Mouse (Mus musculus) thymus, postnatal 25 days (tissue): ENCODE results near the gene Bmp8b.
A peak's percentile ranks its signal among the peaks of the same experiment; 100 is the strongest.
"Not testable (repeated sequence)": the region's sequence is repeated elsewhere in the genome, so short reads cannot be mapped to it uniquely, and the experiment has no call there.

Source experiments
- DNase-seq: peaks from one replicate; pipeline ENCODE4 v3.0.0; 2022

Gene Bmp8b

GRCm38 (mm10) chr4:123104651-123105450 lies at the start of gene Bmp8b:
TSS of gene Bmp8b (plus strand) at chr4:123105165.
- DNase-seq: no peak

GRCm38 (mm10) chr4:123056560-123057109 lies 48.3 kb upstream of the Bmp8b start:
- no peak for DNase-seq

DNA sequence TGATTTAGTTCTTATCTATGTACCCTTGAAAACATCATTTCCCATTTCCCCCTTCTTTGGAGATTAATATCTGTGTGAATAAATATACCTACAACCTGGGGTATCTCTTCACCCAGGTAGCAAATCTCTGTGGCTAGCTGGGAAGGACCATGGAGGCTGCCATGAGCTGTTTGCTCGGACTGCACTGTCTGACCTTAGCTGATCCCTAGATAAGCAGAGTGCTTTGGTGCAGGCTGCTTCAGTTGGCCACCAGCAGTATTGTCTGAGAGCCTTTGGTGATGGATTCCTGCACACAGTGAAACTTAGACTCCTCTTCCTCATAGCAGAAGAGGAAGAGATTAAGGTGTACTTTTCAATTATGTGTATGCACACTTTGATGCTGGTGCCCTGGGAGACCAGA lies 47.0 kb upstream of the Bmp8b start:
- DNase-seq: no peak

DNA sequence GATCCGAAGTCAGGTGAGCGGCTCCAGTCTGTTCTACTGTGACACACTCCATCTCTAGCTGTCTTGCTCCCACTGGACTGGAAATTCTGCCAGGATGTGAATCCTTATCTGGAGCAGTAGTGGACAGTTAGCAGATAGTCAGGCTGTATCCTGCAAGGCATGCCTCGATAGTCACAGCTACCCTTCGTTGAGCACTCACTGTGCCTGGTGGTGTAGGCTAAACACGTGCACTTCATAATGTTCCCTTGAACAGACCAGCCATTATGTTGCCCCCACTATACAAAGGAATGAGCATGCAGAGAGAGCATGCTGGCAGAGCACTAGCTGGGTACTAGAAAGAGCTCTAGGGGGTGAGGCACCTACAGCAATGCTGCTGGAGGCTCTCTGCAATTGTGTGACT lies 43.2 kb upstream of the Bmp8b start:
- no peak for DNase-seq

- no peak for DNase-seq
Observed at GRCm38 (mm10) chr4:123068646-123069045, 36.3 kb upstream of the Bmp8b start.

GRCm38 (mm10) chr4:123071266-123071966 lies 33.5 kb upstream of the Bmp8b start:
- DNase-seq: peak; percentile 50

- DNase-seq: no peak
Observed at GRCm38 (mm10) chr4:123076928-123077327, 28.0 kb upstream of the Bmp8b start.

GRCm38 (mm10) chr4:123078231-123078630 lies 26.7 kb upstream of the Bmp8b start:
- DNase-seq: no peak

- no peak for DNase-seq
Observed at GRCm38 (mm10) chr4:123080791-123081190, 24.2 kb upstream of the Bmp8b start.

- DNase-seq: peak; percentile 67
Observed at GRCm38 (mm10) chr4:123082283-123083163, 22.4 kb upstream of the Bmp8b start.

GRCm38 (mm10) chr4:123083323-123083902 lies 21.6 kb upstream of the Bmp8b start:
- no peak for DNase-seq

GRCm38 (mm10) chr4:123085290-123085689 lies 19.7 kb upstream of the Bmp8b start:
- no peak for DNase-seq

GRCm38 (mm10) chr4:123086381-123086780 lies 18.6 kb upstream of the Bmp8b start:
- no peak for DNase-seq

DNA sequence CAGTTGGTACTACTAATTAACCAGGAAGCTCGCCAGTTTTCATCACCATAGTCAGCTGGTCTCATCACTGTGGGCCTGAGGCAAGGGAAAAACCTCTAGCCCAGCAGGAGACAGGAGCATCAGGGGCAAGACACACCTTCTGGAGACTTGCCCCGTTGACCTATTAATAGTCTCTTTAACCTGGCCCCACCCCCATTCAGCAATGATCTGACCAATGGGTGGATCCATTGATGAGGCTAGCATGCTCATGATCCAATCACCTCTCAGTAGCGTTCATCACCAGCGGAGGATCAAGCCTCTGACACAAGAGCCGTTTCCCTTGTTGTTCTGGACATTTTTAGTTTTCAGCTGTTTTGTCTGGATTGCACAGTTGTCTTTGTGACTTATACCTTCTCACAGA lies 12.3 kb upstream of the Bmp8b start:
- DNase-seq: no peak

DNA sequence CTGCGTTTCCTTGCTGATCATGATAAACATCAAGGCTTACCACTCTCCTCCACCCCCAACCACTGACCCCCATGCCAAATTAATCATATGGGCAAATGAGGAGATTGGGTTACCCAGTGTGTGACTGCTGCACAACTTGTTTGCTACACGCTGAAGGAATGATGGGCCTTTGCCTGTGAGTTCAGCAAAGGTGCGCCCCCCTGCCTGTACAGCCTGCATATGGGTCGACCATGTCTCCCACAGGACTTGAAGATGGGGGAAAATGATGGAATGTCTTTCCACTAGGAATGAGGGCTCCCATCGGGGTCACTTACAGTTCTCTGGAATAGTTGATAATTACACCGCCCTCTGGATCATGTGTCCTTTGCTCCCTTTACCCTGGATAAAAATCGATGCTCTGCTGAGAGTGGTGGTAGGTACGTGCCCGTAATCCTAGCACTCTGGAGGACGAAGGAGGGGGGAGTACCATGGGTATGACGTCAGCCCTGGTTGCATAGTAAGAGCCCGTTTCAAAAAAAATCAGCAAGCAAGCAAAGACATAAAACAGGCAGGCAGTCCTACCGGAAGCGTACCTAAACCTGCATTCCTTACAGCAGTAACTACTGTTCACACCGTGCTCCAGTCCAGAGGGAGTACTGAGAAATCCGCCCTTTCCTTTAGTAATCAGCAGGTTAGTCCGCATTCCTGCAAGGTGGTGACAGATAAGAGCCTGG lies 11.7 kb upstream of the Bmp8b start:
- no peak for DNase-seq

GRCm38 (mm10) chr4:123093869-123094268 lies 11.1 kb upstream of the Bmp8b start:
- DNase-seq: no peak

GRCm38 (mm10) chr4:123105451-123105790 lies 456 bp downstream of the Bmp8b start:
- no peak for DNase-seq

DNA sequence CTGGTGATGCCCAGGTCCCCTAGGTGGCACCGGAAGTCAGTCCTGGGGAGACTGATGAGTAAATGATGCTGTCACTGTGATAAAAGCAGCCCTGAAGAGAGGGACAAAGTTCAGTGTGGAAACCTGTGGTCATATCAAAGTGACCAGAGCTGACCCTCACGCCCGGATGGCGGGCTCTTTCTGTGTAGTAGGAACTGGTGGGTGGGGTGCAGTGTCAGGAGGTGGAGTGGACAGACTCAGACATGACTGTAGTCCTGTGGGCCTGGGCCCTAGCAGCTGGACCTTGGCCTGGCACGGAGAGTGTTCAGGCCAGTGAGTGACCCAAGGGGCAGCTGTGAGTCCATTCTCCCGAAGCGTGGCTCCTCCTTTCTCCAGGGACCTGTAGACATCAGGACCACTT lies 964 bp downstream of the Bmp8b start:
- not testable (repeated sequence) for DNase-seq

DNA sequence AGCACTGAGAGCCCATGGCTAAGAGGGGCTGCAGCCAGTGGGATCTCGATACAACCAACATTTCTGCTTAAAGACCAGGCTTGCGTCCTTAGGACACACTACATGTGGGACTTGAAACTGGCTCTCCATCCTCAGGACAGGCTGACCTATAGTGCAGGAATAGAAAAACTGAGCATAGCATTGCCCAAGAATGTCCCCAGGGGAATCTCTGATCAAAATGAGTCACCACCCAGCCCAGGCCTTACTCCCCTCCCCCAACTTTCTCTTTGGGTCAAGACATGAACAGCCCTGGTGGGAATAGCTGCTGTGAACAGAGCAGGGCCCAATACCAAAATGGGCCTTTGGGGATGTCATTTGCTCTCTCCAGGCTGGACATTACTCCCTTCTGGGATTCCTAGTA lies 1.9 kb downstream of the Bmp8b start:
- DNase-seq: no peak

DNA sequence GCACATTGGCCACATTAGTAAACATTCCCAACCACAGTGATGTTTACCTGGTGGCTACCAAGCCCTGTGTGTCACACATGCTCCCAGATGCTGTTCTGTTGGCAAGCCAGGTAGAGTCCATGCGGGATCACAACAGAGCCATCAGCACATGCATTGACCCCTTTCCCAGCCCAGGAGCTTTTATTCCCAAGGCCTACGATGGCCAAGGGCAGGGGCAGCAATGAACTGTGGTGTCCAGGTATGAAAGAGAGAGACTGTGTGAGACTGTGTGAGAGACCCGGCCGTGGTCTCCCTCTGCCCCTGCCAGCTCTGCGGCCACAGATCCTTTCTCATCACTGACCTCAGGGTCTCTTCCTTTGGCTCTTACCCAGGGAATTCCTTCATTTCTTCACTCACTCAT lies 3.1 kb downstream of the Bmp8b start:
- DNase-seq: no peak

GRCm38 (mm10) chr4:123110751-123111150 lies 5.8 kb downstream of the Bmp8b start:
- no peak for DNase-seq
